Mouse (Mus musculus) cerebral cortex, adult 2 months (tissue): Measurements from ENCODE around the gene Ephx1.

Experiments used
- WGBS: fragments of 180-500 bp; shearing (Covaris S2); methylation state at CpG from one replicate; pipeline ENCODE4 v1.1.7; 2018; 5-methylcytosine and 5-hydroxymethylcytosine counted together

Ephx1 gene

DNA sequence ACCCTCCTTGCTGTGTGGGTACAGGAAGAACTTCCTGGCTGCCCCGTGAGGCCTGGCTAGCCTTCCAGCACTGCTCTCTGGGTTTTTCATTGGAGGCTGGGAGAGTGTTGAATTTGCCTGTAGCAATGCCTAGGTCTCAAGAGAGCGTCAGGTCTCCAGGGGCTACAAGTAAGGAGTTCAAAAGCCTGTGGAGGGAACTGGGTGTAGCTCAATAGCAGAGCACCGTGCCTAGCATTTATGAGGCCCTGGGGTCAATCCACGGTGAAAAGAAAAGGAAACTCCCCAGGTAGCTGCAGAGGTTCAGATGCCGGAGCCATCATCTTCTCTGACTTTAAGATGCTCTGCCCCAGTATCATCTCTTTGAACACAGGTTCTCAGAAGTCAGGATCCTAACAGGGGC lies 9.1 kb downstream of the Ephx1 start:
- WGBS: 70% methylated on average over 5 of the region's 5 CpGs

DNA sequence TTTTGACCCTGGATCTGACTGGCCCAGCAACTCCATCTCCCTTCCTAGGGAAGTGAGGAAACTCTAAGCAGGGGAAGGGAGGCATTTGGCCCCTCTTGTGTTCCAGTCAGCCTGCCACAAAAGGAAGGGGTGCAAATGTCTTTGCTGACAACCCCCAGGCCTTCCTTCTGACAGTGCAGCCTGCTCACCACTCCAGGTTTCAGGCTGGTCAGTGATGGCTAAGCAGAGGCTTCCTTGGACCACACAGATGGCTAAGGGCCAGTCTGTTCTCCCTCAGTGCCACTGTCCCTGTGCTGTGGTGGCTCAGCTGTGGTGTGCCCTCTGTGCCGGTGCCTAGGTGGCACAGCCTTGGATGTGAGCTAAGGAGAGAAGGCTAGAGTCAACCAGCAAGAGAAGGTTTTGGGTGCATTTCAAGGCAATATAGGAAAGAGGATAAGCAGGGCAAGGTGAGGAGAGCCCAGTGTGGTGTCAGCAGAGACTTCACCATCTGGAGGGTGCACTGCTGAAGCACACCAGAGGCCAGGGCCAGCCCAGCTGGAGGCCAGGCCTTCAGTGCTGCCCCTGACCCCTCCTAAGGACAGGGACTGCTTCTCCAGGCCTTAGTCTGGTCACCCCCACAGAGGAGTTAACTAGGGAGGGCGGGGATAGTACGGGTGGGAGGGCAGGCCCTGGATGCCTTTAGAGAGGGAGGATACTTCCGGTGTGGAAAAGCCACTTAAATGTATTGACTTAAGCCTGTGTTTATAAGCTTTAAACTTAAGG lies 10.4 kb downstream of the Ephx1 start:
- 75% methylated on average over 4 of the region's 4 CpGs for WGBS

DNA sequence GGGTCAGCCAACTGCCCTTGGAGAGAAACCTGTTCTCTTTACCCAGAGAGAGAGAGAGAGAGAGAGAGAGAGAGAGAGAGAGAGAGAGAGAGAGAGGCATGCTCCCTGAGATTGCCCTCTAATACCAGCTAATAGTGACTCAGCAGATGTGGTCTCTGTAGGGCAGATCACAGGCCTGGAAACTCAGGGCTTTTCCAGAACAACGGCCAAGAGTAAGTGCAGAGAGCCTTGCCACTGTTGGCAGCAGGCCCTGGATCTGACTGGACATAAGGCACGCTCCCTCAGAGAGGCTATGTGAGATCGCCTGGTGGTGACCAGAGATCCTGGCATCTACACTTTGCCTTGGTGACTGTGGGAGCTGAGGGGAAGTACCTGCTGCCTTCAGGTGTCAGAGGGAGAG lies 10.9 kb downstream of the Ephx1 start:
- 51% methylated on average over 3 of the region's 3 CpGs for WGBS

DNA sequence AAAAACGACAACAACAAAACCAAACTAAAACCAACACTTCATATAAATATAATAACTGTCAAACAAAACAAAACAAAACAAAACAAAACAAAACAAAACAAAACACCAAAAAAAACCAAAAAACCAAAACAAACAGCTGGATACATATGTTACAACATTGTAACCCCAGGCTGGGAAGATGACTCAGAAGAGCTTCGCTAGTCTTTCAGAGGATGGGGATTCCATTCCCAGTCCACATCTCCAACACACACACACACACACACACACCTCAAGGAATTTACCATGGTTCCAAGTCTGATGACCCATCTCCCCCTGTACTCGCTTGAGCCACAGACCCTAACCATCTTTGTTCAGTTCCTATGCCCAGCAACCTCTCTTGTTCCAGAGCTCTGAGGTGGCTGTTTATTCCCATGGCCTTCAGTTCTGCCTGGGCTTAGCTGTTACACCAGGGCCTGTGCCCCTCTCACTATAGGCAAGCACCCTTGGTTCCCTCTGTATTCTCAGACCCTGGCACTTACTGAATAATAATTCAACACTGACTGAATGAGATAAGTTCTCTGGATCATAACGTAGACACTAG lies 11.6 kb downstream of the Ephx1 start:
- 92% methylated on average over 4 of the region's 4 CpGs for WGBS

DNA sequence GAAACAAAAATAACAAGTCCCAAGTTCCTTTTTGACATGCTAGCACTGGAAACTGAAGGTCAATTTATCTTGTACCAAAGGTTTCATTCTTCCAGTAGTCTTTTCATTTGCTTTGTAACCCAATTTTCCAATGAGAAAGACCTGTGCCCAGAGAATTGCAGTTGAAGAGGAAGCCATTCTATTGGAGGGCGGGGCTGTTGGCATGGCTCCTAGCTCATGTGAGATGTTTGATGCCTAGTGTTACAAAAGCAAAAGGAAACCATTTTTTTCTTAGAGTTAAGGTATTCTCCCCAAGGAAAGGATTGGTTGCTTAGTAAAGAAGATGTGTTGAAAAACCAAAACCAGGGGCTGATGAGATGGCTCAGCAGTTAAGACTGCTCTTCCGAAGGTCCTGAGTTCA lies 12.4 kb downstream of the Ephx1 start:
- WGBS: 93% methylated on average over 2 of the region's 2 CpGs

DNA sequence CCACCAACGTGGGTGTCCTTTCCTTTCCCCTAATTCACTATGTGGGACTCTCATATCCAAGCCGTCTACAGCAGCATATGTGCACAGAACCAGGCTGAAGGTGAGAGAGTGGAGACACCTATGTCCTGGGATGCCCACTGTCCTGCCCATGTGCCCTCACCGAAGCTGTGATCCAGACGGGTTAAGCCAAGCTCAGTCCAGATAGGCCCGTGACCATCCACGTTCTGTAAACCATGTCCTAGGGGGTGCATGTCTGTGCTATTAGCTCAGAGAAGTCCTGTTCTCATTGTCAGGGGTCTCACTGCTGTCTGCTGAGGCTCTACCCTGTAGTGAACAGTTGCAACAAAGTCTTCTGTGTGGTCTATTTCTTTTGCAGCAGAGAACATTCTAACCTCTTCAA lies 12.9 kb downstream of the Ephx1 start:
- 93% methylated on average over 6 of the region's 6 CpGs for WGBS

DNA sequence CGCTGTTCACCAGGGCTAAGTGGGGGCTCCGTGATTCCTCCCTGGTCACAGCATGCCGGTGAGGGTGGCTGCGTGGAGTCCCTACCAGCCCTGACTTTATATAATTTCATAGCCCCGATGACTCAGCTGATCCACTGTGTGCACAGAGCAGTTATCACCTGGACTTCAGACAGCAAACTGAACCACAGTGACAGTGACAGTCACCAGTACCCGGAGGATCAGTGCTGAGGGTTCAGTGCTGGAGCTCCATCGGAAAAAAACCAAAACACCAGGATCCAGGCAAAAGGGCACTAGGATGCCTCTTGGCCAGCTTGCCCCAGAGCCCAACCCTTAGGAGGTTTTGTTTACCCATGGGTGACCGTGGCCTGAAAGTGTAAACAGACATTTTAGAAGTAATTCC lies 15.4 kb downstream of the Ephx1 start:
- 89% methylated on average over 8 of the region's 8 CpGs for WGBS

DNA sequence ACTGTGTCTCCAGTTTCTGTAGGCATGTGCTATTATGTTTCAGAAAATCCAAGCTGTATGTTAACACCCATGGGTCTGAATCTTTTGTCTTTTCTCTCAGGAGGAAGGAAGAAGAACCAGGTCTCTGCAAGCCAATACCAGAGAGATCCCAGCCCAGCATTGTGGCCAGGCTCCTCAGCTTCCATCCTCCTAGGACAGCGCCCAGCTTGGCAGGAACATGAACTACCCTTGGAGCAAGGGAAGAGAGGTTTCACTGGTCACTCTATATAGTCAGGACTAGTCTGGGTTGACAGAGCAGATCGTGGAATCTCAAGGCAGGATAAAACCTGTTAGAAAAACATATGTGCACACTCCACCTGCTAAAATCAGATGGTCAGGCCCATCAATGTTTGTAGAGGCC lies 16.9 kb downstream of the Ephx1 start:
- 93% methylated on average over 2 of the region's 2 CpGs for WGBS

DNA sequence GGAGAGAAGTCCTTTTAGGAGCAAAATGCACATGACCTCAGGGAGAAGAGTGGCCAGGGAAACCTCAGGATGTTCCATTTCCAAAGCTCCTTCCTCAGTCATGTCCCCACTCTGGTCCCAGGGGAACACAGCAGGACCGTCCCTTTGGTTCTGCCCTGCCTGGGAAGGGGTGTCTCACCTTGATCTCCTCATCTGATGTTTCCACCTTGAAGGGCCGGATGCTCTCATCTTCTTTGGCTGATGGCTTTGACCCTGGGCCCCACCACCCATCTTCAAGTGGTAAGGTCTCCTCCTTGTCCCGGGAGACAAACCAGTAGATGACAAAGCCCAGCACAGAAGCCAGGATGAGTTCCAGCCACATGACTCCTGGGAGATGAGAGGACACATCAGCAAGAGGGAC lies 19.1 kb downstream of the Ephx1 start:
- 93% methylated on average over 3 of the region's 3 CpGs for WGBS

DNA sequence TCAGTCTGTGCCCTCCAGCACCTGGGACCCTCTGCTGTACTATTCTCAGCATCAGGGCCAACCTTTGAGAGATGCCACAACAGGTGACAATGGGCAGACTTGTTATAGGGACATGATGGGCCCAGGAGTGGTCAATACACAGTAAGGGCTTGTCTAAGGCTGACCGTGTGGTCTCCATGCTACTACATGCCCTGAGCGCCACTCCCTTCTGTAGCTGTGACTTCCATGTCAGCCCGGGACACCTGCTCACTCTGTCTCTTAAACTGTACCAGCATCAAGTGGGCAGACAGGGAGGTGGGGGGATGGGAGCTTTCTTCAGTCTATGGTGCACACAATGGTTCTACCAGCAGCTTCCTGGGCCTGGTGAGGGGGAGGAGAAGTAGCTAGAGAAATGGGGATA lies 19.5 kb downstream of the Ephx1 start:
- WGBS: 91% methylated on average over 3 of the region's 3 CpGs

DNA sequence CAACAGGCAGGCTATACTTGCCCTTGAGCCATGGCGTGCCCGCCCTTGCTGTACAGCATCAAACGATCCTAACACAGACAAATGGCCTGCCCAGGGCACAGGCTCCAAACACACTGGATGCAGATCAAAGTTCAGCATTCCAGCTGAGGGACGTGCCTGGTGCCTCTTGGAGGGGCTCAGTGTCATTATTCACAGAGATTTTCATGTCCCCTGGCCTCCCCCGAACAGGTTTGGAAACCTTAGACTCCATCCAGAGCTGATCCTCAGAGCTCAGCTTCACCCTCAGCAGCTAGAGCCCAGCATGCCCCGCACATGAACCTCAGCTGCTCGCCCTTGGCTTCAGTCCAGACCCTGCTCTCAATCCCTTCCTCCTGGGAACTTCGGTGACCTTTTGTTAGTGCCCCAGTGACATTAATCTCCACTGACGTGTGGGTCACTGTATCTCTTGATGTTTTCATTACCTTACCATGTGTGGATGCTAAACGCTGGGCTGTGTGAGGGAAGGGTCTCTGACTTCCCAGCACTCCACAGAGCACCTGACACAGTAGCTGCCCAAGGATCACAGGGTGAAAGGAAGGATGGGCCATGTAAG lies 20.1 kb downstream of the Ephx1 start:
- 71% methylated on average over 10 of the region's 10 CpGs for WGBS

DNA sequence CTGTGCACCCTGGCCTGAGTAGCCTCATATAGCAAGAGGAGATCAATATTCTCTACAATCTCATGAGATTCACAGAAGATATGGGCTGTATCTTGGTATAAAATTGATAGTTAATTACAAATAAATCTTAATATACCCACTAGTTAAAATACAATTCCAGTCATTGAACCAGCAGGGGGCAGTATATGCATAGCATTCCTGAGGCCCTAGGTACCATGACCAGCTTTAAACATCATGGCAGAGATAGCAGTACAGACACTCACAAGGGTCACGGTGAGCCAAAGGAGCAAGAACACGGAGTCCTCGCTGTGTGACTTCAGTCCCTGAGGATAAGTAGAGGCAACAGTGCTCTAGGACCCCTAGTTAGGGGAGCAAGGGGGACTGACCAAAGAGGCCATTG lies 28.6 kb downstream of the Ephx1 start:
- 65% methylated on average over 3 of the region's 3 CpGs for WGBS

DNA sequence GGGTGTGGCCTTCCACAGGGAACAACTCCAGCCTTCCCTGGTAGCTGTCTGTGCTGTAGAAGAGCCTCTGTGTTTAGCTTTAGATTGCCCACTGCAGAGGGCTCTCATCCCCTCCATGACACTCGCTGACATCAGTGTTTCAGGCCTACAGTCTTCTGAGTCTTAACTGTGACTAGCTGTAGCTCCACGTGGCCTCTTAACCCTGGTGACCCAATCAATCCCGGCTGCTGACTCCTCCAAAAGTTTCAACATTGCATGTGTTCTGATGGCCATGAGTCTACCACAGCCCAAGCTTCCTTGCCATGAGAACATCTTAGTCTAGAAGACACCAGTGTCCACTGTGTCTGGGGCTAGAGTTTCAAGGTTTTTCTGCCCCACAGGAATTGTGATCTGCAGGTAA lies 30.0 kb downstream of the Ephx1 start:
- 80% methylated on average over 3 of the region's 3 CpGs for WGBS

DNA sequence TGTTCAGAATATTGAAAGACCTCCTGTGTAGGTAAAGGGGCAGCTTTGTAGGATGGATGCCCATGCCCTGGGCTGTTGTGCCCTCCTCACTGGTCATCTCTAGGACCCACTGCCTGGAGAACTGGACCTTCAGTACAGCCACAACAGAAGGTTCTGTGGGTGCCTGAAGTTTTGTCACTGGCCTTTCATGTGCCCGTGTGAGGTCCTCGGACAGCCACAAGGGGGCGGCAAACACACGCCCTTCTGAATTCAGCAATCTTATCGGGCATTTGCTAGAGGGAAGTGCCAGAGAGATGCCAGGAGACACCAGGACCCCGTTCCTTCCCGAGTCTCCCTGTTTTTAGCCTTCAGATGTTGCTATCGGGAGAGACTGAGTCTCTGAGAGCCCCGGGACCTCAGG lies 32.9 kb downstream of the Ephx1 start:
- WGBS: 2% methylated on average over 9 of the region's 9 CpGs

DNA sequence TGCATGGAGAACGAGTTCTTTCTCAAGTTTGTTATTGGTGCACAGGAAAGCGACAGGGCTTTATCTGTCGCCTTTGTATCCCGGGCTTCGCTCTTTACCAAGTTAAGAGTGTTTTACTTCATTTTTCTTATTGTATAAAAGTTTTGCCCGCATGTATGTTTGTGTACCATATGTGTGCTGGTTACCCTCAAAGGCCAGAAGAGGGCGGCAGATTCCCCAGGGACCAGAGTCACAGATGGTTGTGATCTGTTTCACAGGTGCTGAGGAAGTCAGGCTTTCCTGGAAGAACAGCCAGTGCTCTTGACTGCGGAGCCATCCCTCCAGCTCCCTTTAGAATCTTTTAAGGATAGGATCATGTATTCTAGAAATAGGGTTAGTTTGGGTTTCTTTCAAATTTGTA lies 34.0 kb downstream of the Ephx1 start:
- 92% methylated on average over 8 of the region's 8 CpGs for WGBS

DNA sequence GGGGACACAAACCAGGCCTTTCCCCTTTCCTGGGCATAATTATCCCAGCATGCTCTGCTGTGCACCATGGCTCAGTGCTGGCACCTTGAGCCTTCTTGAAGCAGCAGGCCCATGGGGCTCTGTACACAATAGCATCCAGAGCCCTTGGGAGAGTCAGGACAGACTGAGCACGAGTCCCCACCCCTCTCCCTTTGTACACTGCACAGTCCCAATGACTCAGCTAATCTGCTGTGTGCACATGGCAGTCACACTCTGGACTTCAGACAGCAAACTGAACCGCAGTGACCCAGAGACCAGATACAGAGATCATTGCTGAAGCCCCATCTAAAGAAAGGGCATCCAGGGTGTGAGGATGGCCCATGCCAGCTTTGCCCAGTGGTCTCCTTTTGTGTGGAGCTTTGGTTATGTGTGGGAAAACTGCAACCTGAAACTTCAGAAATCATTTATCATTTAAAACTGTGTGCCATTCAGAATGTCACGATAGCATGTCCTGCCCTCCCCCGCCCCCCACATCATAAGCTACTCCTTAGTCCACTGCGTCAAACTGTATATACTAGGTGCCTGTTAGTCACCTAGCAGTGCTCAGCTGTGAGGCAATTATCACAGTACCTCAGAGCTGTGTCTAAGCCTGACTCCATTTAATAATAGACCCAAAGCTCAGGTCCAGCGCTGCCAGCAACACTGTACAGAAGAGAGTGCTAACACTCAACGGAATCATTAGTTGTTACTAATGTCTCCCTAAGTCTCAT lies 39.2 kb downstream of the Ephx1 start:
- 82% methylated on average over 7 of the region's 7 CpGs for WGBS

DNA sequence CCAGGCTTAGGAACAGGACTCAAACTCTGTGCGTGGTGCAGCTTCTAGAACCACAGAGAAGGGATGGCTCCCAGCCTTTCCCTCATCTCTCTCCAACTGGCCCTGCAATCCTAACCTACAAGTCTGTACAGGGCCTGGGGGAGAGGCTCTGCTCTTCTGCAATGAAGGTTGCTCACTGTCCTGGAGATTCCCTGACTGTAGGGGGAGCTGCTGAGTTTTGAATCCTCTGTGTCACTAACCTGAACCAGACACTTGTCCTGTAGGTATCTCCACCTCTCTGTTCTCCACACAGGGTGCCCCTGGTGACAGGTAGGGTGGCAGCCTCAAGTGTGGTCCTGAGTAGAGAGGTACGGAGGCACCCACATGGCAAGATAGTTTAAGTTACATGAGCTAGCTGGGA lies 40.2 kb downstream of the Ephx1 start:
- WGBS: 73% methylated on average over 2 of the region's 2 CpGs

DNA sequence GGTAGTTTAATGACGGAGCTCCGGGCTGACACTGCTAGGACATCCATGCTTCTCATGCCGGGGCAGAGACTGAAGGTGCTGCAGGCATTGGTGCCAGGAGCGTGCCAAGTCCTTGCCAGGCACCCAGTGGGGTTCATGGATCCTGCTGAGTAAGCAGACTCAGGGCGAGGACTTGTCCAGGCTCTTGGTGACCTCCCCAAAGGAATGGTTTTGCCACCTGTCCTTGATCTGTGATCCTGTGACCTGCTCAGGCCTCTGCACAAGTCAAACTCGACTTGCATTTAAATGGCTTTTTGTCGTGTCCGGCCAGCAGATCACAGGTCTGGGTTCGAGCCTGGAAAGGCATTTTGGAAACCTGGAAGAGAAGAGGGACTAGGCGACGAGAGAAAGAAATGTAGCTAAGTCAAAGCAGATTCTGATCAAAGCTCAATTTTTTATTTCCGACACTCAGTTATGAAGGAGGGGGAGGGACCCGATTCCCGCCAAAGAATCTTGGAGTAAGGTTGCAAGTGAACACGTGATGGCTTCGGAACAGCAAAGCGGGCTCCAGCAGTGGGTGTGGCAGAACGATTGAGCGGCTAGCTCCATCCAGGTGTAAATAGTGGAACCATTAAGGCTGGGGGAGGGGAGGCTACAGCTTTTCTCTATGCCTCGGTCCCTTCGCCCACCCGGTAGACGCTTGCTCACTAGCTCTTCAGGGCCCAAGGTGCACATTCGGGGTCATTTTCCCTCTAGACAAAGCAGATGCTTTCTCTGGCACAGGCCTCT lies 41.0 kb downstream of the Ephx1 start:
- 75% methylated on average over 24 of the region's 24 CpGs for WGBS

DNA sequence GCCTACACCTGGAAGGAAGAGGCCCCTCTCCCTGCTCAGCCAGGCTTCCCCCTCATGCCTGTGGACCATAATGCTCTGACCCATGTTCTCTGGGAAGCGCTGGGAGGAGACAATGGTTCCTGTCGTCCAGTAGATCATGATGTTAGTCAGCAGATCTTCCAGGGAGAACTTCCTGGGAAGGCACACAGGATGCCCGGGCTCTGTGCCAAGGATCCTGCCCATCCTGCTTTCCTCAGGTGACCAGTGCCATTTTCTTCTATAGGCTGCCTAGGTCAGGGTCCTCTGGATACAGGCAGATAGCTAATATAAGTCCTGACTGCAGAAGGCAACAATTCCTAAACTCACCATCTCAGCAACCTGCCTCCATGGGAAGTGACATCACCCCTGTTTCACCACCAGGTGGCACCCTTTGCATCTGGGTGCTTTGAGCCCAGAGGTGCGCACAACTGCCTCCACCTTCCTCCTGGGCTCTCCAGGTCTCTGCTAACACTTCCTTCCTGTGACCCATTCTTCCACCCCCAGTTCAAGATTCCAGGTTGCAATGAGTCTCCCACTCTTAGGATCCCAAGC lies 44.5 kb downstream of the Ephx1 start:
- WGBS: 69% methylated on average over 4 of the region's 4 CpGs

DNA sequence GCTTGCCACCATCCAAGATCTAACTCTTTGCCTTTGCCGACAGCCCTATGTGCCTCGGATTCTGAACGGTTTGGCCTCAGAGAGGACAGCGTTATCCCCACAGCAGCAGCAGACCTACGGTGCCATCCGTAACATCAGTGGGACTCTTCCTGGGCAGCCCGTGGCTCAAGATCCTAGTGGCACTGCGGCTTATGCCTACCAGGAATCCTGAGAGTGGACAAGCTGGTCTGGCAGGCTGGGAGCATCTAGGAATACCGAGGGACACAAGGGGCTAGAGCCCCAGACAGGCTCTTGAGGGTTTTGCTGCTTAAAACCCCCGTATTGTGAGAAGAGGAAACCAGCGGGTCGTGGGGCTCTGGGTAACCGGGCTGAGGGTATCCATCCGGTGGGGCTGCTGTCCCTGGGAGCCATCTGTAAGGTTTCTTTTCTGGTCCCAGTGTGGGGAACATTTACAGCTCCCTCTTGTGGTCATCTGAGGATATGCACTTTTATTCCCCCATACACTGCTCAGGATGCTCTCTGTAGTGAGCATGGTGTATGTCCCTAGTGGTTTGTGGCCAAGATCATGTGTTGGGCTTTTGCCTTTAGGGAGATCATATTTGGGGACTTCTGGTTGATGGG lies 46.5 kb downstream of the Ephx1 start:
- 66% methylated on average over 14 of the region's 14 CpGs for WGBS

DNA sequence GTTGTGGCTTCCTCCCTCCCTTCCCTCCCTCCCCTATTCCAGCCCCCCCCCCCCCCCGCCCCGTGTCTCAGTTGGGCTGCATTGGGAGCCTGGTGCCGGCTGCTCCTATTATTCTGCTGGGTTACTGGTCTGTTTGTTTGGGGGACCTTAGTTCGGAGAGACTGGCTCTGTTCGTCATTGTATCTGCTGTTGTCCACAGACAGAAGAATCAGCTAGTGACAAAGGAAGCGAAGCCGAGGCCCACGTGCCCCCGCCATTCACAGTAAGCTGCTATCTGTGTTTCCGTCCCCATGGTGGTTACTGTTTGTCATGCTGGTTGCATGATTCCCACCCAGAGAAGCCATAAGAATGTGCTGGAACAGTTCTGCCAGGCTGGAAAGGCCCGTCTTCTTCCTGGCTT lies 47.8 kb downstream of the Ephx1 start:
- WGBS: 74% methylated on average over 11 of the region's 11 CpGs
